Mouse (Mus musculus) liver, embryonic 14.5 days (tissue): ENCODE results near the gene Plau.

ENCODE experiments used
- CTCF ChIP-seq: IDR thresholded peaks from 2 replicates; pipeline ENCODE4 v1.5.1; 2016; ENCODE audit warnings: antibody characterized with exemption, low read depth, control low read depth
- EP300 ChIP-seq: IDR thresholded peaks from 2 replicates; pipeline ENCODE4 v1.6.1; 2016; ENCODE audit warnings: antibody characterized with exemption, low read depth

DNA sequence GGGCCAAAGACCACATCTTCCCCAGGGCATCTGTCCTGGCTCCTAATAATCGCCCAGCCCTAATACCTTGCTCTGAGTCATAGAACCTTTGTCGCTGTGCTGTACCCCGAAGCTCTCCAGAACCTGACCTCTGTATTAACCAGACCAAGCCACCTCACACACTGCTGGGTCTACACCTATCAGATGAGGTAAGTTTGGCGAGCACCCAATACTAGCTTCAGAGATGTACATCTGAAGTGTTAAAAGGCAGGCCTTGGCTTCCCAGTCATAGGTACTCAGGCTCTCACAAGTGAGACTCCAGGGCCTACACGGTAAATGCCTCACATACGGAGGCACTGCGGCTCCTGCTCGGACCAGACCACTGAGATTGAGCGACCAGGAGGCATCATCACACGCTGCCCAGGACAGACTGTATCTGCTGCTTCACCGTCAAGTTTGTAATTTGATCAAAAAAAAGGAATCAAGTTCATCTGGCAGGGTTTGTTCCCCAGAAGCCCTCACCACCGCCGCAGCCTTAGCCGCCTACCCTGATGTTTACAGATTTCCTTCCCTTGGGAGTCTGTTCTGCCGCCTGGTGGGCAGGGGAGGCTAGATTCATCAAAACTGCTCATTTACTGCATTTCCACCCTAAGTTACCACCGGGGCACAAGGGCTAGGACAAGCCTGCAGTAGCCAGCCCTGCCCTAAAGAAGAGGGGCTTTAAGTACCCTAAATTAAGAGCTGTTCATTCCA is 44.8 kb upstream of the Plau start:
- TF ChIP-seq CTCF (peak; percentile 37; the same call in 1 of the 2 replicates), EP300 (no peak)
